Mouse (Mus musculus) cortical plate, adult 2 months (tissue): Measurements from ENCODE around the gene Ugt1a5. TPM values are rescaled to one million over a fixed set of nuclear protein-coding genes. Genes with fewer than 3 reads are reported as not detected.

Source experiments
- H3K27ac ChIP-seq: fragments of 200-500 bp; 2 replicates; pipeline ENCODE4 v1.5.1; 2012; ENCODE audit warnings: low read length, control low read depth, inconsistent platforms; ENCODE audit not compliant: insufficient read depth
- H3K4me1 ChIP-seq: fragments of 200-500 bp; 2 replicates; pipeline ENCODE4 v1.6.1; 2011; ENCODE audit warnings: low read length; ENCODE audit not compliant: control insufficient read depth, insufficient read depth
- H3K4me3 ChIP-seq: fragments of 200-500 bp; 2 replicates; pipeline ENCODE4 v1.5.1; 2011; ENCODE audit warnings: mild to moderate bottlenecking, low read length, control low read depth; ENCODE audit not compliant: insufficient read depth
- CTCF ChIP-seq: fragments of 200-500 bp; IDR thresholded peaks from 2 replicates; pipeline ENCODE4 v1.5.1; 2011; ENCODE audit warnings: mild to moderate bottlenecking, control low read depth, low read length; ENCODE audit not compliant: insufficient read depth; ENCODE audit errors: extremely low read depth
- POLR2A ChIP-seq: fragments of 200-500 bp; IDR thresholded peaks from 2 replicates; pipeline ENCODE4 v1.6.1; 2011; ENCODE audit warnings: mild to moderate bottlenecking, low read length, control low read depth; ENCODE audit not compliant: insufficient read depth; ENCODE audit errors: extremely low read depth
- polyA plus RNA-seq: library from polyadenylated mRNA; depleted of rRNA; stranded (reverse); fragments of >200 nt; gene quantifications from 2 replicates; pipeline ENCODE4 v1.2.3, GENCODE M21; 2012

Gene Ugt1a5
- polyA plus RNA-seq, 1 experiment: not detected

DNA sequence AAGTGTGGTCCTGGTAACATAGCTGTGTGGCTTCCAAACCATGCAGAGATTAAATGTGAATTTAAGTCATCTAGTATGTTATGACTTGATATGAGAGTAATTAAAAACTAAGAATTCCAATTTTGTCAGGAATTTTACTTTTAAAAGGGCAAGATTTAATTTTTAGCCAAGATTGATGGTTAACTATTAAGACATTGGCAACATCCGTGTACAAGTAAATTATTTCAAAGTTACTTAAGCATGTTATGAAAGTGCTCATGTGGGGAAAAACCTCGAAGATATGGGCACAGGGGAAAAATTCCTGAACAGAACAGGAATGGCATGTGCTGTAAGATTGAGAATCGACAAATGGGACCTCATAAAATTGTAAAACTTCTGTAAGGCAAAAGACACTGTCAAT is 31.6 kb downstream of the Ugt1a5 start:
- TF ChIP-seq POLR2A (no peak), CTCF (no peak)
- no peak overlapping the region for H3K27ac ChIP-seq
- H3K4me1 ChIP-seq: no peaks in the 10 kb centered on the region

DNA sequence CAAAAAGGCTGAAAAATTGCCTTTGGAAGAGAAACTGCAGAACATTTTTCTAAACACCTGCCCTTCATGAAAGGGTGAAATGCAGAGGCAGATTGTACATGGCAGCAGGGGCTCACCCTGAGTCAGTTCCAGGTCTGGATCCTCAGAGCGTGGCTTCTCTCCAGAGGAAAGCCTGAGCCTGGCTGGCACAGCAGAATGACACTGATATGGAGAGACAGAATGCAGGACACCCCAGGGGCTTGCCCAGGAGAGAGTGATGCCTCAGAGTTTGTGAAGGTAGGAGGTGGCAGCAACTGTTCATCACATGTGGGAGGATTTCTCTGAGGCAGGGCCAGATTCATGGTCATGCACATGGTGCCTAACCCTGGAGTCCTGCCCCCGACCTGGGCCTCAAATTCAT is 34.2 kb downstream of the Ugt1a5 start:
- Histone ChIP-seq H3K4me3 (no peak overlapping the region), H3K4me1 (no peaks in the 10 kb centered on the region), H3K27ac (no peak overlapping the region)
- TF ChIP-seq CTCF (no peak), POLR2A (no peak)

More for the DNA sequence above, 31.6 kb downstream of the Ugt1a5 start:
- no peak overlapping the region for H3K4me3 ChIP-seq

DNA sequence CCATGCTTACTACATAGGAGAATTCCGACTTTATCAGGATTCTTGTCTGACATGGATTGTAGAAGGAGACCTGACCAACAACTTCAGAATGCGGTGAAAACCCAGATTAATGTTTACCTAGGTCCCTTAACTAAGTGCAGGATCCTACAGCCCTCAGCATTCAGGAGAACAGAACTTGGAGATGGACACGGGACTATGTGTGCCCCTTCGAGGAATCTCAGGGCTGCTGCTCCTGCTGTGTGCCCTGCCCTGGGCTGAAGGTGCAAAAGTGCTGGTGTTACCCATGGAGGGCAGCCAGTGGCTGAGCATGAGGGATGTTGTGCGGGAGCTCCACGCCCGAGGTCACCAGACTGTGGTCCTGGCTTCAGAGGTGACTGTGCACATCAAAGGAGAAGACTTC is 34.6 kb downstream of the Ugt1a5 start, which contains the start of gene Ugt1a2:
Gene Ugt1a2, plus strand, starts transcription at position 146 of the 400 bp plus-strand sequence.
- no peak within 1 kb of the TSS for H3K27ac ChIP-seq
- no peak within 1 kb of the TSS for H3K4me3 ChIP-seq
- no peak for TF ChIP-seq POLR2A
- TF ChIP-seq CTCF: no peak
- H3K4me1 ChIP-seq: no peaks in the 10 kb centered on the region

DNA sequence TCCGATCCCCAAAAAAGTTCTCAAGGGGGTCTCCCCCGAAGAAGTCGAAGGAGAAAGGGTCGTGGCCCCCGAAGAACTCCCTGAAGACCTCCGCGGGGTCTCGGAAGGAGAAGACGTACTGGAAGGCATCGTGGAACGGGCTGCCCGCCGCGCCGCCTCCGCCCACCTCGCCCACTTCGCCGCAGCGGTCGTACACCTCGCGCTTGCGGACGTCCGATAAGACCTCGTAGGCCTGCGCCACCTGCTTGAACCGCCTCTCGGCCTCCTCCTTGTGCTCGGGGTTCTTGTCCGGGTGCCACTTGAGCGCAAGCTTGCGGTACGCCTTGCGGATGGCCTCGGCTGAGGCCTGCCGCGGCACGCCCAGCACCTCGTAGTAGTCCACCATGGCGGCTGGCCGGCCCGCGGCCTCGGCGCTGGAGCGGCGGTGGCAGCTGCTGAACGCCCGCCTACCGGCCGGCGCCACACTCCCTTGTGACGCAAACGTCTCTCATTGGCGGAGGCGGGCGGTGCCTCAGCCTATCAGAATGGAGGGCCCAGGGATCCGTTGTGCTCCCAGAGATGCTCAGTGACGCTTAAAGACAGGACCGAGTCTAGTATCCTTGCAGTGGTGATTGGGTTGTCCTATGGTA is 39.6 kb downstream of the Ugt1a5 start, which contains the start of gene Dnajb3:
Gene Dnajb3, minus strand, starts transcription at position 489 of the 629 bp plus-strand sequence.
- no peaks in the 10 kb centered on the region for H3K4me1 ChIP-seq
- TF ChIP-seq CTCF (no peak), POLR2A (no peak)
- no peak within 1 kb of the TSS for H3K27ac ChIP-seq
- H3K4me3 ChIP-seq: peak within 1 kb of the TSS; percentile 59

DNA sequence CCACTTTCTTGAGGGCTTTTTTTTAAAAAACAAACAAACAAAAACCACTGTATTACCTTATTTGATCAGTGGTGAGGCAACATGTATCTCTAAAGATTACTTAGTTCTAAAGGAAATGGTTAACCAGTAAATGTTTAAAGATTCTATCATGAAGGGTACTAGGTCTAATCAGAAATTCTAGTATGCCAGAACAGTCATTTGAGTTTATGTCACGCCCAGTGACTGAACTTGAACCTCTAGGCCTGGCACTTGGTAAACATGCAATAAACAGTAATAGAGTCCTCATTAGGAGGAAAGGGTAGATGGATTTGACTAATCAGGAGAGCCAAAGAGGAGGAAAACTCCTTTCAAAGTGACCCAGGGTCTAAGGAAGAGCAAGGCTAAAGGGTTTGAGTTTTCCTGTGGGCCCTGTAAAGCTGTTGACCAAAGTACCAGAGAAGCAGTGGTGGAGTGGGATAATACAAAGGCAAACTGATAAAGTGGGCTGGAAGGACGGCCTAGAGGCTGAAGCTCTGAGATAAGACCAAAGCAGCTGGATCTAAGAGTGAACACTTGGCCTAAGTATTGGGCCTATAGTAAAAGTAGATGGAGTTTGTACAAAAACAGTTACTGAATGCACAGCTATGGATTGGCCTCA is 41.1 kb downstream of the Ugt1a5 start:
- Histone ChIP-seq H3K4me3 (no peak overlapping the region), H3K4me1 (no peaks in the 10 kb centered on the region), H3K27ac (no peak overlapping the region)
- TF ChIP-seq POLR2A (no peak), CTCF (no peak)

DNA sequence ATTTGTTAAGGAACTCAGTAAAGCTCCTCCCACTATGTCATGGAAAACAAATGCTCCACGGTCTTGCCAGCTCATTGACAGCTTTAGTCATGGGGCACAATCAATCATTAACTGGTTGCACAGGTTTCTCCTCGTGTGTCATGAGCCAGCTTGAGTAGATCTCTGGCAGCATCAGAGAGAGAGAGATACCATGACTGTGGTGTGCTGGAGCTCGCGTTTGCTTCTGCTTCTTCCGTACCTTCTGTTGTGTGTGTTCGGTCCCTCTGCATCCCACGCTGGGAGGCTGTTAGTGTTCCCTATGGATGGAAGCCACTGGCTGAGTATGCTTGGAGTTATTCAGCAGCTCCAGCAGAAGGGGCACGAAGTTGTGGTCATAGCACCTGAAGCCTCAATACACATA is 46.0 kb downstream of the Ugt1a5 start, which contains the start of gene Ugt1a1:
Gene Ugt1a1, plus strand, starts transcription at position 148 of the 400 bp plus-strand sequence.
- Histone ChIP-seq H3K4me1 (no peaks in the 10 kb centered on the region), H3K4me3 (no peak within 1 kb of the TSS)

DNA sequence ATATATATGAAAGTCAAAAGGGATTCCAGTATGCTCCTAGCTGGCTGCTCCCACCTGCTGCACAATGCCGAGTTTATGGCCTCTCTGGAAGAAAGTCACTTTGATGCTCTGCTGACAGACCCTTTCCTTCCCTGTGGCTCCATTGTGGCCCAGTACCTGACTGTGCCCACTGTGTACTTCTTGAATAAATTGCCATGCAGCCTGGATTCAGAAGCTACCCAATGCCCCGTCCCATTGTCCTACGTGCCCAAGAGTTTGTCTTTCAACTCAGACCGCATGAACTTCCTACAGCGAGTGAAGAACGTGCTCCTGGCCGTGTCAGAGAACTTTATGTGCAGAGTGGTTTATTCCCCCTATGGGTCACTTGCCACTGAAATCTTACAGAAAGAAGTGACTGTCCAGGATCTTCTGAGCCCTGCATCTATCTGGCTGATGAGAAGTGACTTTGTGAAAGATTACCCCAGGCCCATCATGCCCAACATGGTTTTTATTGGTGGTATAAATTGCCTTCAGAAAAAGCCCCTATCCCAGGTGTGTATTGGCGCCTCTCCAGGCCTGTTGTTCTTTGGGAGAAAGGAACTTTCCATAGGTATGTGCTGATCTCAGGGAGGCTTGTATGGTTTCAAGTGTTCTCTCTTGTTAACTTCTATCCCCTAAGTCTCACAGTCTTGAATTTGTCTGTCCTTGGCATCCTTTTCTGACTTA is 46.7 kb downstream of the Ugt1a5 start:
- no peak for TF ChIP-seq CTCF
- no peaks in the 10 kb centered on the region for H3K4me1 ChIP-seq
- H3K27ac ChIP-seq: no peak overlapping the region
- no peak overlapping the region for H3K4me3 ChIP-seq

More for the DNA sequence above, 46.0 kb downstream of the Ugt1a5 start, which contains the start of gene Ugt1a1:
- H3K27ac ChIP-seq: no peak within 1 kb of the TSS
- TF ChIP-seq POLR2A: no peak
- TF ChIP-seq CTCF: no peak

DNA sequence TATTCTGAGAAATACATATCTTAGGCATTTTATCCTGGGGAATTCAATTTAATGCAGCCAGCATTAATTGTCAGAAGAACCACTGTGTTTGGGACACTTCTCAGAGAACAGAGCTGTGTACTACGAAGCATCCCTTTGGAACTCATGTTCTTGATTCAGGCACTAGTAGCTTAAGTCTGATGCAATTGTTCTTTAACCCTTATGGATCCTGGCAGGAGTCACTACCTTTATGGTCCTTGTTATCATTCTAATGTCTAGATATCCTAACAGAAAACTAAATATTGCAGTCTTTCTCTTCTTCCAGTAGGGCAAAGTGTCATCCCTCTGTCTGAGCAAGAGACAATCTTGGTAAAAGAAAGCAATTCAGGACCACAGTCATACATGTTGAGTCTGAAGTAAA is 47.2 kb downstream of the Ugt1a5 start:
- H3K4me1 ChIP-seq: no peaks in the 10 kb centered on the region
- TF ChIP-seq CTCF: no peak
- no peak for TF ChIP-seq POLR2A
- no peak overlapping the region for H3K4me3 ChIP-seq
- no peak overlapping the region for H3K27ac ChIP-seq

DNA sequence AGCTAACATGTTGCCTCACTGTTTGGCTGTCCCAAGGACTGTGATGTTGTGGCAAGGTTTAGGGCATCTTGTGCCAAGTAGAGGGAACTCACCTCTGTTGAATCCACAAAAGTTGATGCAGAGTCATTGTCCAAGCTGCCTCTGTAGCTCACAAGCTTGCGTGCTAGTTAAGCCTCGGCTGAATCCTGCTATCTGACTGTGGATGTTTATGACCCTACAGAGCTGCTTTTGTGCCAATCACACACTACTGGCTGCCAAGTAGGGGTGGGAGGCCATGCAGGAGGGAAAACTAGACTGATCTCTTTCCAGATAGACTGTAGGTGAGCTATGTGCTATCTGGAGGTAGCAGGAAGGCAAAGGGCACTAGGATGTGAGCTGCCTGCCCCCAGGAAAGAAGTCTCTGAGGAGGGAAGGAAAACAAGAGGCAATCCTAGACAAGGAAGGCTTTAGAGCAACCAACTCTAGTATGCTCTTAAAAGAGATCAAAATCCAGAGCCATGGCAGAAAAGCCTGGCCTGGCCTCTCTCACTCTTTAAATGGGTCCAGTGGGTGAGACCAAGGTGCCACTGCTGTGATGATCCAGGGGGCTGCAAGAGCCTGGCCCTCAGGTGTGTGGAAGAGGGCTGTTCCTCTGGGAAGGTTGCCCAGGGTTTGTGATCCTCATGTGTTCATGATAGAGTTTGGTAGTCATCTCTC is 48.1 kb downstream of the Ugt1a5 start:
- no peak for TF ChIP-seq CTCF
- no peaks in the 10 kb centered on the region for H3K4me1 ChIP-seq
- no peak overlapping the region for H3K27ac ChIP-seq

More for the DNA sequence above, 48.1 kb downstream of the Ugt1a5 start:
- no peak overlapping the region for H3K4me3 ChIP-seq
